Mouse (Mus musculus) embryonic fibroblast, embryonic 13.5 days (primary cell): ENCODE measurements around the gene Phf19. TPM values are rescaled to one million over a fixed set of nuclear protein-coding genes. Genes with fewer than 3 reads are reported as not detected.

Experiments used
- H3K27ac ChIP-seq: 2 replicates; pipeline ENCODE4 v1.5.1; 2012; ENCODE audit warnings: low read length, control low read depth, inconsistent platforms; ENCODE audit not compliant: insufficient read depth
- H3K4me1 ChIP-seq: 2 replicates; pipeline ENCODE4 v1.6.1; 2011; ENCODE audit warnings: low read length; ENCODE audit not compliant: control insufficient read depth, insufficient read depth
- H3K4me3 ChIP-seq: 2 replicates; pipeline ENCODE4 v1.5.1; 2011; ENCODE audit warnings: mild to moderate bottlenecking, control low read depth, low read length; ENCODE audit not compliant: insufficient read depth
- CTCF ChIP-seq: IDR thresholded peaks from 2 replicates; pipeline ENCODE4 v1.5.1; 2011; ENCODE audit warnings: mild to moderate bottlenecking, control low read depth, low read length, moderate library complexity, borderline replicate concordance; ENCODE audit not compliant: insufficient read depth
- POLR2A ChIP-seq: IDR thresholded peaks from 2 replicates; pipeline ENCODE4 v1.6.1; 2011; ENCODE audit warnings: low read depth, mild to moderate bottlenecking, control low read depth, low read length, moderate library complexity
- polyA plus RNA-seq: library from polyadenylated mRNA; stranded (reverse); fragments of >200 nt; gene quantifications from 2 replicates; pipeline ENCODE4 v1.2.4, GENCODE M21; 2011; ENCODE audit warnings: low read depth; ENCODE audit not compliant: missing spikeins, insufficient read length

The Phf19 gene
- polyA plus RNA-seq, 1 experiment: 7.6 TPM

GRCm38 (mm10) chr2:34941061-34941675, 27.3 kb upstream of the Phf19 start:
- TF ChIP-seq POLR2A (no peak), CTCF (no peak)
- Histone ChIP-seq H3K4me3 (no peak overlapping the region), H3K4me1 (no peaks in the 10 kb centered on the region), H3K27ac (no peak overlapping the region)

GRCm38 (mm10) chr2:34940246-34940645, 26.4 kb upstream of the Phf19 start:
- H3K4me1 ChIP-seq: no peaks in the 10 kb centered on the region
- no peak for TF ChIP-seq POLR2A
- no peak overlapping the region for H3K4me3 ChIP-seq
- H3K27ac ChIP-seq: no peak overlapping the region

GRCm38 (mm10) chr2:34938269-34939208, 24.7 kb upstream of the Phf19 start:
- Histone ChIP-seq H3K4me3 (no peak overlapping the region), H3K27ac (no peak overlapping the region), H3K4me1 (no peaks in the 10 kb centered on the region)
- no peak for TF ChIP-seq CTCF
- no peak for TF ChIP-seq POLR2A

GRCm38 (mm10) chr2:34937460-34937859, 23.6 kb upstream of the Phf19 start:
- Histone ChIP-seq H3K27ac (no peak overlapping the region), H3K4me1 (no peaks in the 10 kb centered on the region), H3K4me3 (no peak overlapping the region)
- no peak for TF ChIP-seq POLR2A
- TF ChIP-seq CTCF: no peak

GRCm38 (mm10) chr2:34927320-34927719, 13.5 kb upstream of the Phf19 start:
- no peak overlapping the region for H3K27ac ChIP-seq
- no peaks in the 10 kb centered on the region for H3K4me1 ChIP-seq
- no peak for TF ChIP-seq POLR2A
- TF ChIP-seq CTCF: no peak
- H3K4me3 ChIP-seq: no peak overlapping the region

- Histone ChIP-seq H3K4me1 (no peaks in the 10 kb centered on the region), H3K4me3 (no peak overlapping the region), H3K27ac (no peak overlapping the region)
- no peak for TF ChIP-seq POLR2A
- TF ChIP-seq CTCF: no peak
Measured at GRCm38 (mm10) chr2:34922729-34923128, 8.9 kb upstream of the Phf19 start.

GRCm38 (mm10) chr2:34920144-34920543, 6.3 kb upstream of the Phf19 start:
- Histone ChIP-seq H3K4me3 (no peak overlapping the region), H3K4me1 (no peaks in the 10 kb centered on the region), H3K27ac (no peak overlapping the region)
- TF ChIP-seq CTCF (no peak), POLR2A (no peak)

- no peak for TF ChIP-seq POLR2A
- no peak for TF ChIP-seq CTCF
- H3K4me3 ChIP-seq: no peak overlapping the region
- H3K27ac ChIP-seq: no peak overlapping the region
- H3K4me1 ChIP-seq: no peaks in the 10 kb centered on the region
Measured at GRCm38 (mm10) chr2:34915103-34915502, 1.3 kb upstream of the Phf19 start.

GRCm38 (mm10) chr2:34914823-34915082, 927 bp upstream of the Phf19 start:
- Histone ChIP-seq H3K4me3 (no peak overlapping the region), H3K27ac (no peak overlapping the region), H3K4me1 (no peaks in the 10 kb centered on the region)
- TF ChIP-seq CTCF (no peak), POLR2A (no peak)

GRCm38 (mm10) chr2:34914069-34914822, 420 bp upstream of the Phf19 start:
- Histone ChIP-seq H3K4me1 (no peaks in the 10 kb centered on the region), H3K27ac (no peak overlapping the region), H3K4me3 (peak overlapping the region; percentile 70)
- no peak for TF ChIP-seq CTCF
- TF ChIP-seq POLR2A: peak; percentile 51; the same call in 1 of the 2 replicates
